Mouse (Mus musculus): Measurements from ENCODE around the gene Rpp25l. TPM values are rescaled to one million over a fixed set of nuclear protein-coding genes. Genes with fewer than 3 reads are reported as not detected.

Gene Rpp25l
- polyA plus RNA-seq, 1 experiment from 2014 or later = 85.9 TPM

DNA sequence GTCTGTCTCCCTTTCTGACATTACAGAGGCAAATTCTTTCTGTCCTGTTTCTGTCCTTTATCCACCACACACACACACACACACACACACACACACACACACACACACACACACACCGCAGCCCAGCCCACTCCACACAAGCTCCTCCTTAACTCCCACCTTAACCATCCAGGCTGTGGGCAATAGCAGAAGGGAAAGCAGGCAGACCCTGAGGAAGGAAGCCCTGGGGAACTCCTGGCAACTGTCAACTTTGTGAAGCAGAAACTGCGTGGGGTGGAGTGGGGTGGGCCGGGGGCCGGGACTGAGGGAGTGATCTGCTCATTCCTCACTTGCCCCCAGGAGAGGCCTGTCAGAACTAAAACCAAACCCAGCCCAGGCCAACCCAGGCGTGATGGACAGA, 41.8 kb downstream of the Rpp25l start:
- WGBS = 57% methylated on average over 5 of the region's 5 CpGs
- Histone ChIP-seq H3K27ac (ENCODE audit: low read depth, low read length) (no peak overlapping the region; the same call in 1 of the 2 replicates), H3K27me3 (ENCODE audit: control insufficient read depth, insufficient read depth, low read length) (no peaks in the 10 kb centered on the region), H3K4me1 (ENCODE audit: control insufficient read depth, insufficient read depth, low read length) (peaks cover 31% of the 10 kb centered on the region), H3K9me3 (ENCODE audit: control insufficient read depth, low read length) (no peaks in the 10 kb centered on the region), H3K4me3 (ENCODE audit: low read depth, low read length) (no peak overlapping the region), H3K4me2 (no peak overlapping the region), H3K36me3 (ENCODE audit: control insufficient read depth, insufficient read depth, low read length) (peaks cover 17% of the 10 kb centered on the region), H3K9ac (ENCODE audit: low read length) (no peak overlapping the region)
- DNase-seq (ENCODE audit: low spot score, missing footprints) (no peak), ATAC-seq (ENCODE audit: low FRiP score) (no peak)

DNA sequence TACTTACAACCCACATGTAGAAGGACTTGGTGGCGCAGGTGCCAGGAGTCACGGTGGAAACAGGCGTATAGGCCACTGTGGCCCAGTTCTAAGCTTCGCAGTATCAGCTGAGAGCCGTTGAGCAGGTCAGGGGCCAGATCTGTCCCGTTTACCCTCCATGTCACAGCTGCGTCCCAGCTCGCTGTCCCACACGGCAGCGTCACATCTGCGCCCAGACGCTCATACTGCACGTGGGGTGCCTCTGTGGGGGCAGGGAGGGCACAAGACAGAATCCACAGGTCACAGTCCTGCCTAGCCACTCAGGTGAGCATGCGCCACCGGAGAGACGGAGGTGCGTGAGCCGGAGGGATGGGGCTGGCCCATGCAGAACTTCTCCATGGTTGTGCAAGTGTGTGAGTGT, 42.5 kb downstream of the Rpp25l start:
- ATAC-seq (ENCODE audit: low FRiP score) (no peak), DNase-seq (ENCODE audit: low spot score, missing footprints) (no peak)
- Histone ChIP-seq H3K27ac (ENCODE audit: low read depth, low read length) (no peak overlapping the region), H3K4me1 (ENCODE audit: control insufficient read depth, insufficient read depth, low read length) (peaks cover 32% of the 10 kb centered on the region), H3K9me3 (ENCODE audit: control insufficient read depth, low read length) (no peaks in the 10 kb centered on the region), H3K4me3 (ENCODE audit: low read depth, low read length) (no peak overlapping the region), H3K27me3 (ENCODE audit: control insufficient read depth, insufficient read depth, low read length) (no peaks in the 10 kb centered on the region), H3K9ac (ENCODE audit: low read length) (no peak overlapping the region), H3K36me3 (ENCODE audit: control insufficient read depth, insufficient read depth, low read length) (peaks cover 17% of the 10 kb centered on the region), H3K4me2 (no peak overlapping the region)
- WGBS = 76% methylated on average over 18 of the region's 18 CpGs

DNA sequence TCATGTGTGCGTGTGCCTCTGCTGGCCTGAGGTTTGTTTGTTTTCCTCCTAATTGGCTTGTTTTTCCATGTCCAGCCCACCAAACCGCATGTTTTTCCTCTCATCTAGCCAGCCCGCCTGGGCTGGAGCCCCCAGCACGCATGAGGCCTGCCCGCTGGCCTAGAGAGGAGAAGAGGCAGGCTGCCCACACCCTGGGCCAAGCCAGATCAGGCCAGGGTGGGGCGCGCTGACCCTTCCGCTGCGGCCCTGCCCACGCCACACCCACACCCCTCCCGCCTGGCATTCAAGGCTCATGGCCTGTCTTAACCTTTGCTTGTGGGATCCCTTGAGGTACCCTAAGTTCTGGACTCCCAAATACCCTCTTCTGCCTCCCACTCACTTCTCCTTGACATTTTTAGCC, 46.7 kb downstream of the Rpp25l start:
- no peak overlapping the region for H3K27ac ChIP-seq (ENCODE audit: low read depth, low read length)
- no peak overlapping the region for H3K9ac ChIP-seq (ENCODE audit: low read length)
- DNase-seq (ENCODE audit: low spot score, missing footprints) (no peak), ATAC-seq (ENCODE audit: low FRiP score) (no peak)
- peaks cover 19% of the 10 kb centered on the region for H3K36me3 ChIP-seq (ENCODE audit: control insufficient read depth, insufficient read depth, low read length)
- H3K4me2 ChIP-seq = no peak overlapping the region
- no peak overlapping the region for H3K4me3 ChIP-seq (ENCODE audit: low read depth, low read length)
- H3K4me1 ChIP-seq (ENCODE audit: control insufficient read depth, insufficient read depth, low read length) = peaks cover 25% of the 10 kb centered on the region
- 82% methylated on average over 11 of the region's 11 CpGs for WGBS
- H3K9me3 ChIP-seq (ENCODE audit: control insufficient read depth, low read length) = no peaks in the 10 kb centered on the region
- H3K27me3 ChIP-seq (ENCODE audit: control insufficient read depth, insufficient read depth, low read length) = no peaks in the 10 kb centered on the region

DNA sequence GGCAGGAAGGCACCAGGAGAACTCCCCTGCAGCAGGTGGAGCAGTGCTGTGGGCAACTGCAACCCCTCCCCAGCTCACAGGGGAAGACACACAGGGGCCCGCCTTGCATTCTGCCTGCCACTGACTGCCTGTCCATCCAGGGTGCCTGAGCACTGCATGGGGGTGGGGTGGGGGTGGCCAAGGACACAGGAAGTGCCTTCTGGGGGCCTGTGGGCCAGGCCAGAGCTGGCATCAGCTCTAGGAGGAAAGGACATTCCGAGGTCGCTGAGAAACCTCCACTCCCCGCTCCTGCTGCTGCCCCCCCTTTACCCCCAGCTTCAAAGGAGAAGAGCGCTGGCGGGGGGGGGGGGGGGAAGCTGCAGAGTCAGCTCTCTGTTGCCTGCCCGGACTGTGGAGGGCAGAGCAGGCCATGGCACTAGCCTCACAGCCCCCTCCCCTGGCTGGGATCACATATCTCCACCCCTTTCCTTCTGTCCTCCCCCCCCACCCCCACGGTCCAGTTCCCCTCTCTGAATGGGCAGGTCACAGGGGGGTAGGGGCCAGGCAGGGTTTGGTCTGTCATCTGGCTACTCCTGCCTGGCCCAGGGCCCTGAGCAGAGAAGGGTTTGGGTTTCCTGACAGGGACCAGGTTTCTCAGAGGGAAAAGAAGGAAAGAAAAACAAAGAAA, 48.2 kb downstream of the Rpp25l start:
- H3K4me1 ChIP-seq (ENCODE audit: control insufficient read depth, insufficient read depth, low read length) = peaks cover 29% of the 10 kb centered on the region
- peak; percentile 41; the same call in 1 of the 2 replicates for ATAC-seq (ENCODE audit: low FRiP score)
- H3K4me2 ChIP-seq = no peak overlapping the region
- no peaks in the 10 kb centered on the region for H3K9me3 ChIP-seq (ENCODE audit: control insufficient read depth, low read length)
- H3K4me3 ChIP-seq (ENCODE audit: low read depth, low read length) = no peak overlapping the region
- WGBS = 5% methylated on average over 6 of the region's 8 CpGs
- peaks cover 13% of the 10 kb centered on the region for H3K36me3 ChIP-seq (ENCODE audit: control insufficient read depth, insufficient read depth, low read length)
- peak overlapping the region; percentile 21; the same call in 1 of the 2 replicates for H3K27ac ChIP-seq (ENCODE audit: low read depth, low read length)
- no peaks in the 10 kb centered on the region for H3K27me3 ChIP-seq (ENCODE audit: control insufficient read depth, insufficient read depth, low read length)
- 0 out of 2 replicates have a peak overlapping the region, but pooled peaks have one; percentile 26 for H3K9ac ChIP-seq (ENCODE audit: low read length)
- DNase-seq (ENCODE audit: low spot score, missing footprints) = no peak

DNA sequence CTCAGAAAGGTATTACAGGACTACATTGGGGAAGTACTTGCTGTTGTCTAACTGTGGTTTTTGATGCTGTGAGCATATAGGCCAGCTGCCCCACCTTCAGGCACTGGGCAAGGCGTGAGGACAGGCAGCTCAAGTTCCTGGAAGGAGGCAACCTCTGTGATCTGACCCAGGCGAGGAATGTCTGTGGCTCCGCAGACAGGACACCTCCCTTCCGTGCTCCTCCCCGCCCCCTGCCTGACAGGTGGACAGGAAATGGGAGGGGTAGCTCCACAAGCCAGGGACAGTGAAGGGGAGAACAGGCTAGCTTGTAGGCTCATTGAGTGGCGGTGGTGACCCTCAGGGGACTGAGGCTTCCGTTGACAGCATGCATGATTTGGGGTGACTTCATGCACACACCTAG, 48.8 kb downstream of the Rpp25l start:
- no peak overlapping the region for H3K9ac ChIP-seq (ENCODE audit: low read length)
- WGBS = 61% methylated on average over 7 of the region's 7 CpGs
- H3K4me3 ChIP-seq (ENCODE audit: low read depth, low read length) = no peak overlapping the region
- no peak for ATAC-seq (ENCODE audit: low FRiP score)
- no peak for DNase-seq (ENCODE audit: low spot score, missing footprints)
- H3K4me1 ChIP-seq (ENCODE audit: control insufficient read depth, insufficient read depth, low read length) = peaks cover 35% of the 10 kb centered on the region
- no peaks in the 10 kb centered on the region for H3K27me3 ChIP-seq (ENCODE audit: control insufficient read depth, insufficient read depth, low read length)
- H3K4me2 ChIP-seq = no peak overlapping the region
- H3K36me3 ChIP-seq (ENCODE audit: control insufficient read depth, insufficient read depth, low read length) = peaks cover 13% of the 10 kb centered on the region
- H3K27ac ChIP-seq (ENCODE audit: low read depth, low read length) = no peak overlapping the region
- H3K9me3 ChIP-seq (ENCODE audit: control insufficient read depth, low read length) = no peaks in the 10 kb centered on the region

DNA sequence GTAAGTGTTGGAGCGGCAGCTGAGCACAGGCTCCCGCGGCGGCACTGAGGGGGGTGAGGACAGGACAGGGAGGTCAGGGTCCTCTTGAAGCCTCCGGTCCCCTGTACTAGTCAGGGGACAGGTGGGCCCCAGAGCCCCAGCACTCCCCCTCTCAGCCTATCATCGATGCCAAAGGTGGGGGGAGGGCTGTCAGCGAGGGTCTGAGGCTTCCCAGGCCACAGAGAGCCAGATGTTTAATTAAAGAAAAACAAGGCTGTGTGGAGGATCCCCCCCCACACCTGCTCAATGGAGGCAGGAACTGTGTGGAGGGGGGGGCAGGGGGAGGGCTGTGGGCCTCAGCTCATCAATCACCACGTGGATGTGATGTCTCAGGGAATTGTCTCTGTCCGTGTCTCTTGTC, 49.7 kb downstream of the Rpp25l start:
- Histone ChIP-seq H3K4me2 (no peak overlapping the region), H3K9ac (ENCODE audit: low read length) (no peak overlapping the region), H3K4me1 (ENCODE audit: control insufficient read depth, insufficient read depth, low read length) (peaks cover 44% of the 10 kb centered on the region), H3K9me3 (ENCODE audit: control insufficient read depth, low read length) (no peaks in the 10 kb centered on the region), H3K27ac (ENCODE audit: low read depth, low read length) (no peak overlapping the region), H3K36me3 (ENCODE audit: control insufficient read depth, insufficient read depth, low read length) (peaks cover 13% of the 10 kb centered on the region), H3K4me3 (ENCODE audit: low read depth, low read length) (no peak overlapping the region), H3K27me3 (ENCODE audit: control insufficient read depth, insufficient read depth, low read length) (no peaks in the 10 kb centered on the region)
- WGBS = 70% methylated on average over 9 of the region's 9 CpGs
- no peak for ATAC-seq (ENCODE audit: low FRiP score)
- DNase-seq (ENCODE audit: low spot score, missing footprints) = no peak

DNA sequence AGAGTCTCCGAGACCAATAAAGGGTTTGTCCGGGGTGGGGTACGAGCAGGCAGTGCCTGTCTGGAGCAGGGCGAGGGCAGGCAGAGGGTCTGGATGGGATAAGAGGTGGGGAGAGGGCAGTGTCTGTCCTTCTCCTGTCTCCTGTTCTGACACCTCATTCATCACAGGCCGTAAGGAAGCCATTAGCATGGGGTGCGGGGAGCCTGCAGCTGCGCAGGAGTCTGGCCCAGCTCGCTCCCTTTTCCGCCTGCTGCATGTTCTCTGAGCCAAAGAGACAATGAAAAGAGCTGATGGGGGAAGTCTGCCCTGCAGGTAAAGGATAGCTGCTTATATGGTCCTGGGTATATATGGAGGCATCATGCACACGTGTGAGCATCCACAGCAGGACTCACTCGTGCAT, 50.6 kb downstream of the Rpp25l start:
- no peak for ATAC-seq (ENCODE audit: low FRiP score)
- Histone ChIP-seq H3K36me3 (ENCODE audit: control insufficient read depth, insufficient read depth, low read length) (peaks cover 13% of the 10 kb centered on the region), H3K4me1 (ENCODE audit: control insufficient read depth, insufficient read depth, low read length) (peaks cover 46% of the 10 kb centered on the region)

More for the DNA sequence above, 50.6 kb downstream of the Rpp25l start:
- H3K4me2 ChIP-seq = no peak overlapping the region
- DNase-seq (ENCODE audit: low spot score, missing footprints) = no peak
- no peaks in the 10 kb centered on the region for H3K27me3 ChIP-seq (ENCODE audit: control insufficient read depth, insufficient read depth, low read length)
- WGBS = 92% methylated on average over 11 of the region's 11 CpGs
- H3K9ac ChIP-seq (ENCODE audit: low read length) = no peak overlapping the region
- H3K4me3 ChIP-seq (ENCODE audit: low read depth, low read length) = no peak overlapping the region
- no peak overlapping the region for H3K27ac ChIP-seq (ENCODE audit: low read depth, low read length)
- H3K9me3 ChIP-seq (ENCODE audit: control insufficient read depth, low read length) = no peaks in the 10 kb centered on the region

Other genes starting within 250 kb of the Rpp25l start
- 9.6 and 9.9 TPM in 2 replicates for gene Kif24, start 248.6 kb downstream of the Rpp25l start, polyA plus RNA-seq (2014; fragmentation: Nextera tagmentation; extraction: Ambion mirVana)
- 70.2 and 70.3 TPM in 2 replicates for gene Nudt2, start 248.4 kb downstream of the Rpp25l start, polyA plus RNA-seq (2014; fragmentation: Nextera tagmentation; extraction: Ambion mirVana)
- gene AI464131, start 210.5 kb downstream of the Rpp25l start, polyA plus RNA-seq (2014; fragmentation: Nextera tagmentation; extraction: Ambion mirVana) = 6.9 and 7.6 TPM in 2 replicates
- 3.6 and 4.6 TPM in 2 replicates for gene 1110017D15Rik, start 196.2 kb downstream of the Rpp25l start, polyA plus RNA-seq (2014; fragmentation: Nextera tagmentation; extraction: Ambion mirVana)
- gene Fam219a, start 144.0 kb downstream of the Rpp25l start, polyA plus RNA-seq (2014; fragmentation: Nextera tagmentation; extraction: Ambion mirVana) = 8.5 and 8.8 TPM in 2 replicates
- 1.7 and 1.9 TPM in 2 replicates for gene Dnaic1, start 143.8 kb downstream of the Rpp25l start, polyA plus RNA-seq (2014; fragmentation: Nextera tagmentation; extraction: Ambion mirVana)
- 30.4 and 32.9 TPM in 2 replicates for gene Enho, start 73.2 kb downstream of the Rpp25l start, polyA plus RNA-seq (2014; fragmentation: Nextera tagmentation; extraction: Ambion mirVana)
- gene Cntfr, start 16.4 kb downstream of the Rpp25l start, polyA plus RNA-seq (2014; fragmentation: Nextera tagmentation; extraction: Ambion mirVana) = 25.7 and 33.8 TPM in 2 replicates
- 55.2 and 57.9 TPM in 2 replicates for gene Il11ra1, start 13.5 kb downstream of the Rpp25l start, polyA plus RNA-seq (2014; fragmentation: Nextera tagmentation; extraction: Ambion mirVana)
- 154 and 155 TPM in 2 replicates for gene Dctn3, start 9.6 kb upstream of the Rpp25l start, polyA plus RNA-seq (2014; fragmentation: Nextera tagmentation; extraction: Ambion mirVana)
- gene Arid3c, start 17.6 kb upstream of the Rpp25l start, polyA plus RNA-seq (2014; fragmentation: Nextera tagmentation; extraction: Ambion mirVana) = 0.72 and 1.8 TPM in 2 replicates
- 19.5 and 19.7 TPM in 2 replicates for gene Galt, start 41.7 kb upstream of the Rpp25l start, polyA plus RNA-seq (2014; fragmentation: Nextera tagmentation; extraction: Ambion mirVana)
- 67.5 and 70.8 TPM in 2 replicates for gene Sigmar1, start 42.6 kb upstream of the Rpp25l start, polyA plus RNA-seq (2014; fragmentation: Nextera tagmentation; extraction: Ambion mirVana)
- 71.1 and 73.5 TPM in 2 replicates for gene Ccl27a, start 60.7 kb upstream of the Rpp25l start, polyA plus RNA-seq (2014; fragmentation: Nextera tagmentation; extraction: Ambion mirVana)
- gene Gm21541, start 190.1 kb upstream of the Rpp25l start, polyA plus RNA-seq (2014; fragmentation: Nextera tagmentation; extraction: Ambion mirVana) = not detected in 2 replicates
- gene Gm20878, start 228.0 kb upstream of the Rpp25l start, polyA plus RNA-seq (2014; fragmentation: Nextera tagmentation; extraction: Ambion mirVana) = 2.4 TPM in 2 replicates